Mouse (Mus musculus) liver, embryonic 14.5 days (tissue): ENCODE results near the gene Mrpl36.

ENCODE experiments used
- CTCF ChIP-seq: IDR thresholded peaks from 2 replicates; pipeline ENCODE4 v1.5.1; 2016; ENCODE audit warnings: antibody characterized with exemption, low read depth, control low read depth
- EP300 ChIP-seq: IDR thresholded peaks from 2 replicates; pipeline ENCODE4 v1.6.1; 2016; ENCODE audit warnings: antibody characterized with exemption, low read depth

GRCm38 (mm10) chr13:73331736-73332135 is 3.4 kb downstream of the Mrpl36 start:
- TF ChIP-seq CTCF, result no peak
- TF ChIP-seq EP300, result no peak
